Mouse (Mus musculus) retina, adult 2 months (tissue): ENCODE data around the gene Mthfd1l.

Source experiments
- DNase-seq: peaks from one replicate; pipeline ENCODE4 v3.0.0-alpha.2; 2012; ENCODE audit warnings: low read depth, low spot score

Mthfd1l gene

GRCm38 (mm10) chr10:4151862-4152776 is 179.2 kb downstream of the Mthfd1l start:
- DNase-seq: no peak

DNA sequence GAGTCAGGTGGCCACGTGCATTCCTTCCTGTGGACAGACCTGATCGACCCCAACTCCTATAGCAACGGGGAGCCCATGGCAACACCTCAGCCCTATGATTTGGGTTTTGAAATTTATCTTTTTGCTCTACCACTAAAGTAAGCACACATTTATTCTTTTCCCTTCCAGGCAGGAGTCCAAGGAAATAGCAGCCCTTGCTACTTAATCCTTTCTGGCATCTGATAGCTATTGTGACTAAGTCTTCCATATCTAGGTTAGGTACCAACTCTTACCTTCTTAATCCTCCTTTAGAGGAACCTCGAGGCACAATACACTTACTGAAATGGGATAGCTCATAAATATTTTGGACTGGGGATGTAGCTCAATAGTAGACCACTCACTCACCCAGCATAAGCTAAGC is 180.1 kb downstream of the Mthfd1l start:
- no peak for DNase-seq

DNA sequence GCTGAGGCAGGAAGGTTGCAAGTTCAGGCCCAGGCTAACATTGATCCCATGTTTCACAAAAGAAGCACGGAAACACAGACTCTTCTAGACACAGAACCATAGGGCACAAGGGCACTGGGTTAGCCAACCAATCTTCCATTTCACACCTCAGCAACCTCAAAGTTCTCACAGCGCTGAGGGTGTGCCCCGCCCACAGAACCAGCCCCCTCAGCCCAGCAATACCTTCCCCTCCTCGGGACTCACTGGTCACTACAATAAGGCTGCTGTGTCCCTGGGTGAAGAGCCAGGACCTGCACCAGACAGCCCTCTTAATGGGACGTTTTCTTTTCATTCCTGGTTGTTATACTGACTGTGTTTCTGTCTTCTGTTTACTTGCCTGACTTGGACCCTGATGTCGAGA is 181.1 kb downstream of the Mthfd1l start:
- DNase-seq: no peak

- no peak for DNase-seq
Measured at GRCm38 (mm10) chr10:4155521-4155920, 182.6 kb downstream of the Mthfd1l start.

DNA sequence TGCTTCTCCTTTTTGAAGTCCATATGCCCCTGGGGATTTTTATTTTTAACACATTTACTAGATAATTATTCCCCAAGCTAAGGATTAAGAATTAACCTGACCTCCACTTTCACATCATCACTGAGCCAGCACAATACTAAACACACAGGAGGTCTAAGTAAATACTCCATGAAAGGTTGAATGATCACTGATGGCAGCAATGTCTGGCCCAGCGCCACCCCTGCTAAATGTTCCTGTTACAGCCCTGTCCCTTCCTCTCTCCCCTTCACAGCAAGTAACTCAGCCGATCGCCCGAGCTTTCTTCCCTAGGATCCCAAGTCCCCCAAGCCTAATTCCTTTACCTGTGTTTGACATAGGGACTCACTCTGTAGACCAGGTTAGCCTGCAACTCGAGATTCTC is 185.6 kb downstream of the Mthfd1l start:
- DNase-seq: no peak

DNA sequence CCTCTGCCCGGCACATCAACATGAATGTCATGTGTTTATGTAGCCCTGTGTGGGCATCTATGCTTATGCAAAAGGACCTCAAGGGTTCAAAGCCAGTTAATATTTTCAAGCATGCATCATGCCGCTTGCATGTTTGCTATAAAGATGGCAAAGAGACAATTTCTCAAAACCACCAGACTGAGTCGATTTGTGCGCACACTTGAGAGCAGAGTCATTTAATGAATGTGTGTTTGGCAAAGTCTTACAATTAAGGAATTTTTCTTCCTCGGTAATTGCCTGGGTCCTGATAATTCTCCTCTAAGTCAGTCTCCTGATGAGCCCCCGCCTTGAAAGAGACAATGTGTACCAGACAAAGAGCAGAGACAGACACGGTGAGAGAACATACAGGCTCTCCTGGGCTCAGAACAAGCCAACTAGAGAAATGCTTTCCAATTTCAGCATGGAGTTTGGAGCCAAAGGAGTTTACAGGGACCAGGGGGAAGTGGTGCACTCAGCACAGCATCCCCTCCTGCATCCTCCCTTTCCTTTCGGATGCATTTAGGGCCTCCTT is 186.7 kb downstream of the Mthfd1l start:
- no peak for DNase-seq

- no peak for DNase-seq
Measured at GRCm38 (mm10) chr10:4160242-4160785, 187.4 kb downstream of the Mthfd1l start.

DNA sequence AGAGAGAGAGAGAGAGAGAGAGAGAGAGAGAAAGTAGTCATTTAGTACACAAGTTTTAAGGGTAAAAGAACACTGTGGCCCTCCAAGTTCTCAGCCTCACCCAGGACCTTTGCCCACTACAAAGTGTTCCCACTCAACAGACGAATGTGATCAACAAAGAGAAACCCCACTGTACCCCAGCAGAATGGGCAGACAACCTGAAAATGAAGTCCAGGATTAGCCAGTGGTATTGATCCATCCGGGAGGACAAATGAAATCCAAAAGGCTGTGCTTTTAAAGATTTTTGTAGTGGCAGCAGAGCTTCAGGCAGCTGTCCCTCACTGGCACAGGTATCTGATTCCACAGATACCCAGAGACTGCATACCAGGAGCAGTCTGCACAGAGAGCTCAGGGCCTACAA is 189.1 kb downstream of the Mthfd1l start:
- DNase-seq: no peak

GRCm38 (mm10) chr10:4162976-4163375 is 190.1 kb downstream of the Mthfd1l start:
- DNase-seq: no peak

DNA sequence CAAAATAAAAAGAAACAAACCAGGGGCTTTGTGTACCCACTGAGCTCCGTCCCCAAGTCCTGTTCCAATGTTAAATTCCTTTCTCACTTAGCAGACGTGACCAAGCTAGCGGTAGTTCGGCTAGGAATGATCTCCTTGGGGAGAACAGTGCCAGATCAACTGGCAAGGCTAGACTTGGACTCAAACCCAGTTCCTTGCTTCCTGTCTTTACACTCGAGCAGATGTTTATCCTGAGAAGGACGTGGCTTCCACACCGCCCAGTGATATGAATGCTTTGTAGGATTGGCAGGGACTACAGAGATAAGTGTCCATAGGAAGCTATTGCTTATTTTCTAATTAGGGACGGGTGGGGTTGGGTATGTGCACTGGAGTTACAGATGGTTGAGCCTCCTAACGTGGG is 191.8 kb downstream of the Mthfd1l start:
- no peak for DNase-seq

DNA sequence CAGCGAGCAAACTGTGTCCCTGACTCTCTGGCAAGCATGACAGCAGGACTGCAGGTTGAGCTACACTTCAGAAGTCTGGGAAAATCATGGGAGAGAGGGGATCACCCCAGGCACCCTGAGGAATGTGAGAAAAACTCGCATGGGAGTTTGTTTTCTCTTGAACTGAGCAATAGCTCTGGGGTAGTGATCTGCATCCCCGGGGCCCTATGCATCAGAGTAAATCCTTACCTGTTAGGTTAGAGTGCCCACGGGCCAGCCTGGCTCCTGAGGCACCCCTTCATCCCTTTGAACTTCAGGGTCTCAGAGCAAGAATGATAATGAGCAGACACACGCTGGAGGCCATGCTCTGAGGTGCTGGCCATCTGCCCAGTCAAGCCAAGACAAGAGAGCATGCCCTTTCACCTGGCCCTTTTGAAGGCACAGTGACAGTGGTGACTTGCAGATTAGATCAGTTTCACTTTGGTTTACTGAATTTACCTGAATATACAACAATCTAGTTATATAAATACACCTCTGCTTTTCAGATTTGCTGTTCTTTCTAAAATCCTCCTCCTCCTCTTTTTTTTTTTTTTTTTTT is 195.4 kb downstream of the Mthfd1l start:
- DNase-seq: no peak

DNA sequence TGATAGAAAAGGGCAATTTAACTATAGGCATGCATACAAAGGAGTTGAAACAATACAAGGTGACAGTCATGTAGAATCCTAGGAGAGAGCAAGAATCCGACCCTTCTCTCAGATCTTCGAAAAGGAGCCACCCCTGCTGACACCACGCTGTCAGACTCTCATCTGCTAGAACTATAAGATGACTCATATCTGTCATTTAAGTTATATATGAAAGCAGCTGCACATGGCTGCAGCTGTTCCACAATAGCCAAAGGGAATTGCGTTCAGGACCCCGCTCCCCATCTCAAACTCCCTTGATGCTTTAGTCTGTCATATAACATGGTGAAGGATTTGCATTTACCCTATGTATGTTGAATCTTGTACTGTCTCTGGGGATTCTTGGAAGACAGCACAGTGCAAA is 201.3 kb downstream of the Mthfd1l start:
- no peak for DNase-seq

DNA sequence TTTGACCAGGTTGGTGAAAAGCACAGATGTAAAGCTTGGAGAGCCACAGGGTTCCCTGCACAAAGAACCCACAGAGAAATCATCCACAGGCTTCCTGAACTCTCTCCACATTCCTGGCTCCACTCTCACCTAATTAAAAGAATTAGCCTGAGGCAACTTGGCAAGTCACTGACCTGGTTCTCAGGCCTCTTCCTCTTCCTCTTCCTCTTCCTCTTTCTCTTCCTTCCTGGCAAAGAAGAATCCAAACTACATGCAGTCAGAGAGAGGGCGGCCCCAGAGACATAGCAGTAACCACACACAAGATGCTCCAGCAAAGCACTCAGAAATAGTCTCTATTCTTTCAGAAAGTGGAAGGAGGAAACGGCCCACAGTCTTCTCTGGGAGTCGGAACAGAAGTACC is 201.8 kb downstream of the Mthfd1l start:
- no peak for DNase-seq

- no peak for DNase-seq
Measured at GRCm38 (mm10) chr10:4177285-4177684, 204.4 kb downstream of the Mthfd1l start.

GRCm38 (mm10) chr10:4179049-4179790 is 206.3 kb downstream of the Mthfd1l start:
- DNase-seq: no peak

GRCm38 (mm10) chr10:4181953-4182352 is 209.0 kb downstream of the Mthfd1l start:
- DNase-seq: no peak

DNA sequence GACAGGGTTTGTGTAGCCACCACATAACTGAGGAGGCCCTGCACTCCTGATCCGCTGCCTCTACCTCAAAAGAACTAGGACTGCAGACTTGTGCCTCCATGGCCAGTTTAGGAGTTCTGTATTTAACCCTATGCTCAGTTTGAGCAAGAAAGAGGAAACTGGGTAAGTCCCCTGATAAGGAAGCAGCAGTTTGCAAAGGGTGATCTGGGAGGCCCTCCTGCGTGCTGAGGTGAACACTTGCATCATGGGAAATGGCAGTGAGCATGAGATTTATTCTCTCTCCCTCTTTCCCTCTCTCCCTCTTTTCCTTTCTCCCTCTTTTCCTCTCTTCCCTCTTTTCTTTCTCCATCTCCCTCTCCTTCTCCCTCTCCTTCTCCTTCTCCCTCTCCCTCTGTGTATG is 209.5 kb downstream of the Mthfd1l start:
- no peak for DNase-seq

- DNase-seq: no peak
Measured at GRCm38 (mm10) chr10:4188614-4189402, 215.9 kb downstream of the Mthfd1l start.

GRCm38 (mm10) chr10:4189422-4189821 is 216.5 kb downstream of the Mthfd1l start:
- no peak for DNase-seq

DNA sequence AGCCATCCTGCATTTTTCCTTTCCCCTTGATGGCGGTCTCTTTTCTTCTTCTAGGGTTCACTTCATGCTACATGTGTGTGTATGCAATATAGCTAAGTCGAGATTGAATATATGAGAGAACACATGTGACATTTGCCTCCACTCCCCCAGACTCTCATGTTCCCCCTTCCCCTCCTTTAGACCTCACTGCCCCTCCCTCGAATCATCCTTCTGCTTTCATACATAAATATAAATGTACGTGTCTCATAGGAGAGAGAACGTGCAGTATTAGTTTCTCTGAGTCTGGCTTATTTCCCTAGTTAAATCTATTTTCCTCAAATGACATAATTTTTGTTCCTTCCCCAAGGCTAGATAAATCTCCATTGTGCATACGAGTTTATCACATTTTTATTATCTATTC is 226.1 kb downstream of the Mthfd1l start:
- DNase-seq: no peak

DNA sequence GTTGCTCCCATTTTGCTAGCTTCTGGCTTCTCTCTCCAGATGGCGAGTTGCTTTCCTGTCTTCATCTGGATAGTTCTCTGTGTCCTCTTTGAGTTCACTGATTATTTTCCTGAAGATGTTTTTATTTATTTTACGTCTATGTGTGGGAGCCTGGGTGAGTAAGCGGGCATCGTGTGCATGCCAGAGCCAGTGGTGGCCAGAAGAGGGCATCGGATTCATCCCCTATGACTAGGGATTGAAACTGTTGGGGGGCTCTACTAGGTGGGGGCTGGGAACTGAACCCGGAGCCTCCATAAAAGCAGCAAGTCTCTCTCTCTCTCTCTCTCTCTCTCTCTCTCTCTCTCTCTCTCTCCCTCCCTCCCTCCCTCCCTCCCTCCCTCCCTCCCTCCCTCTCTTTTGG is 227.0 kb downstream of the Mthfd1l start:
- DNase-seq: no peak
